Mouse (Mus musculus) CH12.LX (cell line): ENCODE data around the gene Cfap300. TPM values are rescaled to one million over a fixed set of nuclear protein-coding genes. Genes with fewer than 3 reads are reported as not detected.

Source experiments
- DNase-seq: peaks from one replicate; pipeline ENCODE4 v3.0.0-alpha.2; 2013; ENCODE audit errors: extremely low read depth
- H3K27ac ChIP-seq: 2 replicates; pipeline ENCODE4 v1.5.1; 2012; ENCODE audit warnings: low read depth, mild to moderate bottlenecking, control low read depth, moderate library complexity; ENCODE audit not compliant: insufficient read depth
- H3K27me3 ChIP-seq: replicated peaks from 2 replicates; pipeline ENCODE3; 2012; ENCODE audit warnings: inconsistent platforms
- H3K36me3 ChIP-seq, 2 experiments: replicated peaks in 1 of 2; 2 replicates each; pipeline versions ENCODE3 to v1.6.1; 2012; ENCODE audit warnings: inconsistent platforms in 1 of 2, low read length in 1 of 2, mild to moderate bottlenecking in 1 of 2, mixed read lengths in 1 of 2, moderate library complexity in 1 of 2; ENCODE audit not compliant: control insufficient read depth in 1 of 2, insufficient read depth in 1 of 2
- H3K4me1 ChIP-seq, 2 experiments: 2 replicates each; pipeline ENCODE4 v1.6.1; 2012; ENCODE audit warnings: inconsistent platforms in 1 of 2, moderate library complexity in 1 of 2; ENCODE audit not compliant: insufficient read depth in 2 of 2, control insufficient read depth in 1 of 2
- H3K4me2 ChIP-seq: 2 replicates; pipeline ENCODE4 v1.6.1; 2012; ENCODE audit warnings: low read depth, mild to moderate bottlenecking, control low read depth; ENCODE audit not compliant: poor library complexity, insufficient read depth, severe bottlenecking
- H3K4me3 ChIP-seq, 3 experiments: fragments of 150-350 bp in 1 of 3; sonication (generic) in 1 of 3; replicated peaks in 1 of 3; 2 replicates each; pipeline versions ENCODE3 to v1.5.1; 2011 to 2012; ENCODE audit warnings: low read depth in 2 of 3, low read length in 2 of 3, mild to moderate bottlenecking in 2 of 3, moderate library complexity in 2 of 3, control low read depth in 1 of 3, improper control_type of control experiment in 1 of 3, inconsistent platforms in 1 of 3, mixed read lengths in 1 of 3; ENCODE audit not compliant: poor library complexity in 1 of 3
- H3K79me2 ChIP-seq: replicated peaks from 2 replicates; pipeline ENCODE4 v1.6.1; 2012; ENCODE audit warnings: mild to moderate bottlenecking, moderate library complexity; ENCODE audit not compliant: control insufficient read depth, poor library complexity, insufficient read depth, severe bottlenecking; ENCODE audit errors: extremely low read depth
- H3K9ac ChIP-seq: 2 replicates; pipeline ENCODE4 v1.6.1; 2012; ENCODE audit warnings: low read depth, mild to moderate bottlenecking, control low read depth, moderate library complexity; ENCODE audit not compliant: insufficient read depth
- H3K9me3 ChIP-seq: replicated peaks from 2 replicates; pipeline ENCODE3; 2012; ENCODE audit warnings: low read length, inconsistent platforms, mixed read lengths
- CHD2 ChIP-seq: IDR thresholded peaks from 2 replicates; pipeline ENCODE4 v1.6.1; 2011; ENCODE audit warnings: low read length, improper control_type of control experiment
- CTCF ChIP-seq, 2 experiments: IDR thresholded peaks in 1 of 2; conservative IDR thresholded peaks in 1 of 2; 2 replicates each; pipeline ENCODE4 v1.5.1; 2011 to 2012; ENCODE audit warnings: low read depth in 2 of 2, low read length in 2 of 2, improper control_type of control experiment in 1 of 2, inconsistent platforms in 1 of 2, mild to moderate bottlenecking in 1 of 2, moderate library complexity in 1 of 2
- E2F4 ChIP-seq: IDR thresholded peaks from 2 replicates; pipeline ENCODE4 v1.6.1; 2011; ENCODE audit warnings: low read depth, low read length, improper control_type of control experiment; ENCODE audit not compliant: insufficient replicate concordance
- ELF1 ChIP-seq: IDR thresholded peaks from 2 replicates; pipeline ENCODE4 v1.6.1; 2014; ENCODE audit warnings: low read depth, mild to moderate bottlenecking, inconsistent platforms, low read length, improper control_type of control experiment
- EP300 ChIP-seq: IDR thresholded peaks from 2 replicates; pipeline ENCODE4 v1.6.1; 2011; ENCODE audit warnings: low read length, improper control_type of control experiment
- ETS1 ChIP-seq: conservative IDR thresholded peaks from 2 replicates; pipeline ENCODE4 v1.6.1; 2012; ENCODE audit warnings: low read depth, mild to moderate bottlenecking, inconsistent platforms, low read length, improper control_type of control experiment, moderate library complexity
- GABPA ChIP-seq: IDR thresholded peaks from 2 replicates; pipeline ENCODE4 v1.6.1; 2012; ENCODE audit warnings: low read depth, low read length, improper control_type of control experiment, inconsistent platforms; ENCODE audit not compliant: insufficient replicate concordance
- IRF4 ChIP-seq: IDR thresholded peaks from 2 replicates; pipeline ENCODE4 v1.6.1; 2014; ENCODE audit warnings: low read depth, mild to moderate bottlenecking, inconsistent platforms, low read length, improper control_type of control experiment
- JUN ChIP-seq: IDR thresholded peaks from 2 replicates; pipeline ENCODE4 v1.6.1; 2011; ENCODE audit warnings: low read depth, mild to moderate bottlenecking, low read length, improper control_type of control experiment, moderate library complexity; ENCODE audit not compliant: insufficient read depth
- JUND ChIP-seq: conservative IDR thresholded peaks from 2 replicates; pipeline ENCODE4 v1.6.1; 2011; ENCODE audit warnings: low read depth, low read length, improper control_type of control experiment
- KAT2A ChIP-seq: IDR thresholded peaks from 2 replicates; pipeline ENCODE4 v1.6.1; 2012; ENCODE audit warnings: low read length, improper control_type of control experiment, inconsistent platforms; ENCODE audit not compliant: insufficient replicate concordance
- MAX ChIP-seq: IDR thresholded peaks from 2 replicates; pipeline ENCODE4 v1.6.1; 2011; ENCODE audit warnings: low read length, improper control_type of control experiment
- MEF2A ChIP-seq: IDR thresholded peaks from 2 replicates; pipeline ENCODE4 v1.6.1; 2014; ENCODE audit warnings: low read depth, mild to moderate bottlenecking, inconsistent platforms, low read length, improper control_type of control experiment, borderline replicate concordance
- MXI1 ChIP-seq: IDR thresholded peaks from 2 replicates; pipeline ENCODE4 v1.6.1; 2011; ENCODE audit warnings: mild to moderate bottlenecking, low read depth, low read length, improper control_type of control experiment
- NELFE ChIP-seq: IDR thresholded peaks from 2 replicates; pipeline ENCODE4 v1.6.1; 2011; ENCODE audit warnings: low read depth, low read length, improper control_type of control experiment
- NRF1 ChIP-seq: IDR thresholded peaks from 2 replicates; pipeline ENCODE4 v1.6.1; 2014; ENCODE audit warnings: low read depth, mild to moderate bottlenecking, inconsistent platforms, low read length, improper control_type of control experiment, moderate library complexity
- PAX5 ChIP-seq: IDR thresholded peaks from 2 replicates; pipeline ENCODE4 v1.6.1; 2012; ENCODE audit warnings: low read length, inconsistent platforms, mixed read lengths
- POLR2A ChIP-seq: IDR thresholded peaks from 2 replicates; pipeline ENCODE4 v1.6.1; 2011; ENCODE audit warnings: low read depth, mild to moderate bottlenecking, improper control_type of control experiment, low read length
- POLR2AphosphoS2 ChIP-seq: IDR thresholded peaks from 2 replicates; pipeline ENCODE4 v1.6.1; 2011; ENCODE audit warnings: low read depth, low read length, improper control_type of control experiment
- RCOR1 ChIP-seq: conservative IDR thresholded peaks from 2 replicates; pipeline ENCODE4 v1.6.1; 2012; ENCODE audit warnings: low read depth, mild to moderate bottlenecking, inconsistent platforms, low read length, improper control_type of control experiment
- TBP ChIP-seq: conservative IDR thresholded peaks from 2 replicates; pipeline ENCODE4 v1.6.1; 2011; ENCODE audit warnings: low read depth, low read length, improper control_type of control experiment
- TCF12 ChIP-seq: IDR thresholded peaks from 2 replicates; pipeline ENCODE4 v1.6.1; 2014; ENCODE audit warnings: low read depth, mild to moderate bottlenecking, inconsistent platforms, low read length, improper control_type of control experiment
- UBTF ChIP-seq: IDR thresholded peaks from 2 replicates; pipeline ENCODE4 v1.6.1; 2012; ENCODE audit warnings: low read depth, mild to moderate bottlenecking, inconsistent platforms, low read length, improper control_type of control experiment, moderate library complexity
- USF1 ChIP-seq: IDR thresholded peaks from 2 replicates; pipeline ENCODE4 v1.6.1; 2014; ENCODE audit warnings: low read depth, mild to moderate bottlenecking, inconsistent platforms, low read length, improper control_type of control experiment
- ZC3H11A ChIP-seq: IDR thresholded peaks from 2 replicates; pipeline ENCODE4 v1.6.1; 2012; ENCODE audit warnings: low read depth, mild to moderate bottlenecking, inconsistent platforms, low read length, improper control_type of control experiment
- ZKSCAN1 ChIP-seq: IDR thresholded peaks from 2 replicates; pipeline ENCODE4 v1.6.1; 2012; ENCODE audit warnings: low read depth, inconsistent platforms, low read length, improper control_type of control experiment, borderline replicate concordance
- dilution Hi-C: fragments of 300-500 bp; cut with MboI; formaldehyde crosslinking; loops from 2 replicates; pipeline ENCODE4 v1.14.3; 2020; ENCODE audit warnings: low sequenced_read_pairs; ENCODE audit not compliant: extremely low pct_unique_long_range_greater_than_20kb, extremely low pct_ligation_motif_present
- in situ Hi-C: fragments of 300-500 bp; cut with MboI; formaldehyde crosslinking; loops from 3 replicates; pipeline ENCODE4 v1.14.3; 2019; ENCODE audit warnings: low sequenced_read_pairs, low pct_ligation_motif_present, low pct_unique_long_range_greater_than_20kb, mixed read lengths
- polyA plus RNA-seq: library from polyadenylated mRNA; unstranded; fragments of >175 nt; gene quantifications from 2 replicates; pipeline ENCODE4 v1.2.1, GENCODE M21; 2012; ENCODE audit warnings: low read depth; ENCODE audit not compliant: insufficient read length
- total RNA-seq, 2 experiments: library from RNA; depleted of rRNA; stranded (reverse); fragments of 300-350 nt in 1 of 2; fragments of >200 nt in 1 of 2; gene quantifications; 2 replicates each; pipeline ENCODE4 v1.2.3; 2012 to 2014

Cfap300 gene
- total and polyA plus RNA-seq, 3 experiments: 5.3 to 9.1 (median 5.5) TPM

DNA sequence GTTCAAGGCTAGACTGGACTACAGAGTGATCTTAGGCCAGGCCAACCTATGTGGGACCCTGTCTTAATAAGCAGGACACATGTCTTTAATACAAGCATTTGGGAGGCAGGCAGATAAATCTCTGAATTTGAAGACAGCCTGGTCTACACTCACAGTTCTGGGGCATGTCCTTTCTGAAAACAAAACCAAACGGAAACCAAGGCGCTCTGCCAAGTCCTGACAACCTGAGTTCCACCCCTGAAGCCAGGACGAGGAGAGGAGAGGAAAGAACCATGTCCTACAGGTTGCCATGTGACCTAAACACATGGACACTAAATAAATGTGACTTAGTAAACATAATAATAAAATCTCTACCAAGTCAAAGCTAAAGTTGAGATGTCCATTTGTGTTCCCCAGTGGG lies 50.0 kb downstream of the Cfap300 start:
- no peak overlapping the region for H3K4me3 ChIP-seq
- H3K36me3 ChIP-seq: no peaks in the 10 kb centered on the region
- no peak for DNase-seq
- no peaks in the 10 kb centered on the region for H3K79me2 ChIP-seq
- dilution Hi-C loops: no loop called here
- H3K9me3 ChIP-seq: no peaks in the 10 kb centered on the region
- no peaks in the 10 kb centered on the region for H3K4me1 ChIP-seq
- H3K9ac ChIP-seq: no peak overlapping the region
- no peak overlapping the region for H3K4me2 ChIP-seq
- H3K27me3 ChIP-seq: no peaks in the 10 kb centered on the region
- in situ Hi-C loops: no loop called here
- H3K27ac ChIP-seq: no peak overlapping the region
- no peak for TF ChIP-seq CHD2
- no peak for TF ChIP-seq TCF12
- TF ChIP-seq MXI1: no peak
- TF ChIP-seq ZKSCAN1: no peak
- no peak for TF ChIP-seq ZC3H11A
- no peak for TF ChIP-seq TBP
- TF ChIP-seq POLR2AphosphoS2: no peak
- TF ChIP-seq PAX5: no peak
- TF ChIP-seq EP300: no peak
- no peak for TF ChIP-seq POLR2A
- TF ChIP-seq IRF4: no peak
- TF ChIP-seq ELF1: no peak
- TF ChIP-seq ETS1: no peak
- TF ChIP-seq NRF1: no peak
- TF ChIP-seq RCOR1: no peak
- no peak for TF ChIP-seq MEF2A
- no peak for TF ChIP-seq NELFE
- TF ChIP-seq, all 38 proteins: peak for 0

DNA sequence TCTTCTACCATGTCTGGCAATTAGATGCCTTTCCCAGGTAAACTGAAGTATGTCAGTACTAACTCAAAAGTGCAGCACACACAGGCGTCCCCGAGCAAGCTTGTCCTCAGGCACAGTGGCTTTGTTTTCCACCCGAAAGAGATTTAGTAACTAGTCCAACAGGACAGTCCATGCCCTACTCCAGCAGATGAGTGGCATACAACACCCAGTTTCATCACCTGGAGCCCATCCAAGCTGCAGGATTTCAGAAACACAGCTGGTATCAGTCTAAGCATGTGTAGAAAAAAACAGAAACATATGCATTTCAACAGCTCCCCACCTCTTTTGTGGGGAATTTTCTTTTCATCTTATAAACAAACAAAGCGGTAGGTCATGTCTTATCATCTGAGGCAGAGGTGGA lies 51.7 kb downstream of the Cfap300 start:
- DNase-seq: no peak
- in situ Hi-C loops: no loop called here
- dilution Hi-C loops: no loop called here

More for the DNA sequence above, 51.7 kb downstream of the Cfap300 start:
- Histone ChIP-seq H3K9ac (no peak overlapping the region), H3K4me3 (no peak overlapping the region), H3K4me1 (no peaks in the 10 kb centered on the region), H3K36me3 (no peaks in the 10 kb centered on the region), H3K9me3 (no peaks in the 10 kb centered on the region), H3K27me3 (no peaks in the 10 kb centered on the region), H3K4me2 (no peak overlapping the region), H3K79me2 (no peaks in the 10 kb centered on the region), H3K27ac (no peak overlapping the region)
- TF ChIP-seq NRF1 (no peak), CHD2 (no peak), CTCF (conservative IDR thresholded peaks at IDR 0.05 in 1 of 2, IDR thresholded peaks at IDR 0.05 in 1 of 2; ENCODE audit: low read depth in 2 of 2, low read length in 2 of 2) (no peak), KAT2A (no peak), GABPA (no peak), MXI1 (no peak), UBTF (no peak), JUND (no peak), USF1 (no peak), E2F4 (no peak), ETS1 (no peak), MAX (no peak), JUN (no peak), NELFE (no peak)
